Mouse (Mus musculus): ENCODE measurements around the gene Efemp2.

DNA sequence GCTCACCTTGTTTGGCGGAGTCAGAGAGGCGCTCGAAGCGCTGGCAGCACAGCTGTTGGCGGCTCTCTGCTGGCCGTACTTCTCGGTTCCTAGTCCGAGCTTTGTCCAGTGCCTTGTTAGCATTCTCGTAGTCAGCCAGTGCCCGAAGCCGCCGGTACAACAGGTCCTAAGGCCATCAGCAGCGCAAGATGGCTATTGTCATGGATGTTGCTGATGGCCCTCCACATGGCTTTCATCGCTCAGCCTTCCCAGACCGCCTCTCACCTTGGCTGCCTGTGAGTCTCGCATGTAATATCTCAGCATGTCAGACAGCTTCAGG lies 22.3 kb downstream of the Efemp2 start:
- TF ChIP-seq CTCF (IDR thresholded peaks at IDR 0.05; ENCODE audit: low read depth, low read length) (no peak), POLR2A (IDR thresholded peaks at IDR 0.05; ENCODE audit: borderline replicate concordance, low read depth, low read length) (no peak)
